Comparison of ENCODE assay signal across 9 mouse cellular contexts in genomic region chr3:82547908-82548721, GRCm38 (mm10). TPM values are rescaled to one million over a fixed set of nuclear protein-coding genes. Genes with fewer than 3 reads are reported as not detected.
DNase-seq lines count a peak whose midpoint lies in the region; ATAC-seq and TF ChIP-seq lines count a peak whose summit lies in the region.
"Had no signal": no experiment of that assay in that cellular context is flagged by ENCODE, and none has a peak within 500 bp of the region (broad histone marks: within the 10 kb centered on the region; RNA-seq: fewer than 3 reads in every experiment).

Npy2r (minus strand) TSS chr3:82548084.

- H3K4me2 ChIP-seq in kidney, embryonic 16.5 days (replicated peaks; ENCODE audit: low read depth, low read length) = peak within 1 kb of the TSS; percentile 95
- H3K4me2 ChIP-seq in embryonic facial prominence, embryonic 14.5 days (ENCODE audit: low read depth, low read length) = peak within 1 kb of the TSS; percentile 87
- H3K4me2 ChIP-seq in lung, postnatal 0 days (replicated peaks; ENCODE audit: low read depth, low read length) = peak within 1 kb of the TSS; percentile 68

- H3K4me3 ChIP-seq in kidney, embryonic 16.5 days (ENCODE audit: low read length) = peak within 1 kb of the TSS; percentile 47
- H3K4me3 ChIP-seq in embryonic facial prominence, embryonic 14.5 days (ENCODE audit: low read depth, low read length) = peak within 1 kb of the TSS; percentile 45
- H3K4me3 ChIP-seq in lung, postnatal 0 days (ENCODE audit: low read depth, low read length) = peak within 1 kb of the TSS; percentile 36

- under 1% methylated on average over 32 of the region's 32 CpGs for WGBS in kidney, embryonic 16.5 days
- 0% methylated on average over 32 of the region's 32 CpGs for WGBS in embryonic facial prominence, embryonic 14.5 days
- WGBS in lung, postnatal 0 days = under 1% methylated on average over 32 of the region's 32 CpGs

- TF ChIP-seq CTCF in lung, postnatal 0 days (IDR thresholded peaks at IDR 0.05) = no peak

- no peaks in the 10 kb centered on the region for H3K9me3 ChIP-seq in kidney, embryonic 16.5 days (ENCODE audit: low read length)
- no peaks in the 10 kb centered on the region for H3K9me3 ChIP-seq in embryonic facial prominence, embryonic 14.5 days (ENCODE audit: control insufficient read depth, low read length)
- no peaks in the 10 kb centered on the region for H3K9me3 ChIP-seq in lung, postnatal 0 days (ENCODE audit: low read length)

- TF ChIP-seq EP300 in lung, postnatal 0 days (IDR thresholded peaks at IDR 0.05) = no peak

- peak; percentile 82 for ATAC-seq in kidney, embryonic 16.5 days (ENCODE audit: low FRiP score, low TSS enrichment)
- ATAC-seq in embryonic facial prominence, embryonic 14.5 days (ENCODE audit: low read depth) = peak; percentile 73
- peak; percentile 37; the same call in 1 of the 2 replicates for ATAC-seq in lung, postnatal 0 days

- H3K9ac ChIP-seq in kidney, embryonic 16.5 days (replicated peaks; ENCODE audit: low read length) = peak within 1 kb of the TSS; percentile 68
- H3K9ac ChIP-seq in embryonic facial prominence, embryonic 14.5 days (ENCODE audit: low read depth, low read length) = peak within 1 kb of the TSS; percentile 56
- H3K9ac ChIP-seq in lung, postnatal 0 days (replicated peaks; ENCODE audit: low read depth) = peak within 1 kb of the TSS; percentile 3; the same call in 1 of the 2 replicates

- no peak within 1 kb of the TSS for H3K27ac ChIP-seq in kidney, embryonic 16.5 days (ENCODE audit: low read length)
- no peak within 1 kb of the TSS for H3K27ac ChIP-seq in embryonic facial prominence, embryonic 14.5 days (replicated peaks; ENCODE audit: low read depth, low read length)
- no peak within 1 kb of the TSS; the same call in 1 of the 2 replicates for H3K27ac ChIP-seq in lung, postnatal 0 days (ENCODE audit: low read length)

- H3K4me1 ChIP-seq in kidney, embryonic 16.5 days (ENCODE audit: insufficient read depth, low read length) = peaks cover 3% of the 10 kb centered on the region; the same call in 1 of the 2 replicates
- H3K4me1 ChIP-seq in embryonic facial prominence, embryonic 14.5 days (ENCODE audit: control insufficient read depth, insufficient read depth, low read length) = no peaks in the 10 kb centered on the region
- H3K4me1 ChIP-seq in lung, postnatal 0 days (ENCODE audit: insufficient read depth, low read depth, low read length) = no peaks in the 10 kb centered on the region

- no peak for DNase-seq in kidney, adult 9 months
- DNase-seq in adrenal gland, adult 8-10 months = peak; percentile 28
- peak; percentile 41 for DNase-seq in embryonic facial prominence, embryonic 14.5 days (ENCODE audit: low spot score)
- DNase-seq in hindlimb bud, embryonic 11.5 days (ENCODE audit: extremely low spot score, low read depth, low spot score) = peak; percentile 5
- peak; percentile 13 for DNase-seq in lung, postnatal 0 days (ENCODE audit: low spot score)
- DNase-seq in testis, postnatal 10 days (ENCODE audit: low spot score) = peak; percentile 46
- no peak for DNase-seq in urinary bladder, adult 2 months (ENCODE audit: low spot score)

- peaks cover 7% of the 10 kb centered on the region; the same call in 1 of the 2 replicates for H3K27me3 ChIP-seq in kidney, embryonic 16.5 days (ENCODE audit: insufficient read depth, low read length)
- H3K27me3 ChIP-seq in embryonic facial prominence, embryonic 14.5 days (replicated peaks; ENCODE audit: control insufficient read depth, insufficient read depth, low read length) = no peaks in the 10 kb centered on the region; the same call in 1 of the 2 replicates
- no peaks in the 10 kb centered on the region for H3K27me3 ChIP-seq in lung, postnatal 0 days (replicated peaks; ENCODE audit: insufficient read depth, low read length)

- H3K36me3 ChIP-seq in kidney, embryonic 16.5 days (ENCODE audit: insufficient read depth, low read length) = no peaks in the 10 kb centered on the region
- H3K36me3 ChIP-seq in embryonic facial prominence, embryonic 14.5 days (ENCODE audit: control insufficient read depth, insufficient read depth, low read length) = no peaks in the 10 kb centered on the region
- no peaks in the 10 kb centered on the region for H3K36me3 ChIP-seq in lung, postnatal 0 days (ENCODE audit: insufficient read depth, low read length)

RNA-seq across cellular contexts. Expression of gene Npy2r, which starts in this region (rescaled TPM):
- 0.69 and 0.72 TPM in 2 replicates for polyA plus RNA-seq in kidney, embryonic 16.5 days (2015; fragmentation: Nextera tagmentation; extraction: Ambion mirVana)
- 10 to 100 TPM; 11.5 to 20.9 (median 17.7) TPM for total RNA-seq in adrenal gland, adult 8-10 months (2022)
- 0.84 and 1.2 TPM in 2 replicates for polyA plus RNA-seq in embryonic facial prominence, embryonic 14.5 days (2014; fragmentation: Nextera tagmentation; extraction: Ambion mirVana)
- polyA plus RNA-seq in lung, postnatal 0 days (2015; fragmentation: Nextera tagmentation; extraction: Ambion mirVana) = 0.64 and 1.2 TPM in 2 replicates
- polyA plus RNA-seq in urinary bladder, adult 2 months (2012; rRNA removed) = 0.23 and 0.32 TPM in 2 replicates
- total RNA-seq: liver, adult 2 months had no signal
- polyA plus RNA-seq: liver, adult 2 months had no signal

Comparison
In these comparisons a context has a peak if more than half of its experiments do, and no peak if none do; other contexts are left out.
1. Peak in ATAC-seq, H3K4me3 ChIP-seq, H3K9ac ChIP-seq and H3K4me2 ChIP-seq in kidney, embryonic 16.5 days; RNA of the gene not detected or under 1 TPM.
2. H3K9ac ChIP-seq: peak in every context shown above with its lines; median percentile 68 in kidney, embryonic 16.5 days; 56 in embryonic facial prominence, embryonic 14.5 days; 3 in lung, postnatal 0 days.
3. DNase-seq: peak in adrenal gland, adult 8-10 months (single experiment), embryonic facial prominence, embryonic 14.5 days (single experiment), hindlimb bud, embryonic 11.5 days (single experiment), lung, postnatal 0 days (single experiment) and testis, postnatal 10 days (single experiment); none in kidney, adult 9 months (single experiment) and urinary bladder, adult 2 months (single experiment).
4. Peak in every context shown above with its lines, with median percentiles within 50 percentile points of each other: ATAC-seq, H3K4me2 ChIP-seq and H3K4me3 ChIP-seq.